Mouse (Mus musculus) ES-Bruce4 (cell line): ENCODE results near the gene Pdzrn3.

ENCODE experiments used
- EP300 ChIP-seq: IDR thresholded peaks from 2 replicates; pipeline ENCODE4 v1.6.1; 2011; ENCODE audit warnings: low read depth, low read length; ENCODE audit not compliant: insufficient read depth
- POLR2A ChIP-seq: IDR thresholded peaks from one replicate; pipeline ENCODE4 v1.8.1; 2011; ENCODE audit warnings: low read length; ENCODE audit not compliant: insufficient read depth

DNA sequence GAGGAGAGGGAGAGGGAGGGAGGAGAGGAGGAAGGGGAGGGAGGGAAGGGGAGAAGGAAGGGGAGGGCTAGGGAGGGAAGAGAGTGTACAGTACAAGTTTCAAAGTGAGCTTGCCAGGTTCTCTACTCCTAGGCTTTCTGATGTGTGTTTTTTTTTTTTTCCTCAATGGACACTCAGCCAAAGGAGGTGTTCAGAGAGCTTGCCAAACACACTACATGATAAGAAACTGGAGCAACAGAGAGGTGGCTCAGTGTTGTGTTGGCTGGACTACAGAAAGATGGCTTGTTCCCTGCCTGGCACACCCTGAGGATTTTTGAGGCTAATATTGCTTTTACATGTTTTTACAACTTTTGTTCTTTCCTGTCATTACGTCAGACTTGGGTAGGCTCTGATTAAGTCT, 26.6 kb downstream of the Pdzrn3 start:
- TF ChIP-seq POLR2A (no peak), EP300 (no peak)
